Mouse (Mus musculus) mouse trophoblast stem cell (cell line): ENCODE measurements around the gene Gucd1.
"Not testable (repeated sequence)": the region's sequence is repeated elsewhere in the genome, so short reads cannot be mapped to it uniquely, and the experiment has no call there.

Source experiments
- in situ Hi-C, 2 experiments: fragments of 300-500 bp; cut with MseI, MboI; formaldehyde crosslinking; loops; 2 replicates in 1 of 2; 3 replicates in 1 of 2; pipeline ENCODE4 v1.15.1; 2025

Gene Gucd1

DNA sequence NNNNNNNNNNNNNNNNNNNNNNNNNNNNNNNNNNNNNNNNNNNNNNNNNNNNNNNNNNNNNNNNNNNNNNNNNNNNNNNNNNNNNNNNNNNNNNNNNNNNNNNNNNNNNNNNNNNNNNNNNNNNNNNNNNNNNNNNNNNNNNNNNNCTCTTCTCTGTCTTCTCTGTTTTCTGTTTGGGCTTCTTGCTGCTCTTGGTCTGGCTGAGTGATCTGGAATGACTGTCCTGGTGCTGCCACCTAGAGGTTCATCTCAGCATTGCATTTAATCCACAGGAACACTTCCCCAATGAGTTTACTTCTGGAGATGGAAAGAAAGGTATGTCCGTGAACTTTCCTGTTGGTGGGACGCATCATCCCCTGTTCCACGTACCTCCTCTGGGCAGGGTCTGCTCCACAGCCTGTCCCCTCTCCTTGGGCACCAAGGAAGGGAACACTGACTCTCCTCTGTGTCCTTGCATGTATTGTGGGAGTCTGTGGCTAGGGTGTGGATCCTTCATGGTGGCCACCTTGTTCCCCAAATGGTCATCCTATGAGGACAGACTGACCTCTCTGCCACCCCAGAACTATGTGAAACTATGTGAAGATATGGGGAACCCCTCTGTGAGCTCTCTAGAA, 81.1 kb downstream of the Gucd1 start:
- in situ Hi-C loops = loop anchor here (10.0 kb wide), 2 partner anchors 112 to 122 kb away; partner anchors contain the start of gene Adora2a (in 1 of the 2)

- in situ Hi-C loops = loop anchor here (10.0 kb wide), 2 partner anchors 106 to 116 kb away; partner anchors contain the start of gene Adora2a (in 1 of the 2)
Measured at GRCm38 (mm10) chr10:75430633-75431032, 87.1 kb downstream of the Gucd1 start.

GRCm38 (mm10) chr10:75430147-75430537, 87.6 kb downstream of the Gucd1 start:
- in situ Hi-C loops = loop anchor here (10.0 kb wide), 2 partner anchors 105 to 115 kb away; partner anchors contain the start of gene Adora2a (in 1 of the 2)

GRCm38 (mm10) chr10:75429522-75430146, 88.1 kb downstream of the Gucd1 start:
- in situ Hi-C loops = loop anchor here (10.0 kb wide), 2 partner anchors 105 to 115 kb away; partner anchors contain the start of gene Adora2a (in 1 of the 2)

DNA sequence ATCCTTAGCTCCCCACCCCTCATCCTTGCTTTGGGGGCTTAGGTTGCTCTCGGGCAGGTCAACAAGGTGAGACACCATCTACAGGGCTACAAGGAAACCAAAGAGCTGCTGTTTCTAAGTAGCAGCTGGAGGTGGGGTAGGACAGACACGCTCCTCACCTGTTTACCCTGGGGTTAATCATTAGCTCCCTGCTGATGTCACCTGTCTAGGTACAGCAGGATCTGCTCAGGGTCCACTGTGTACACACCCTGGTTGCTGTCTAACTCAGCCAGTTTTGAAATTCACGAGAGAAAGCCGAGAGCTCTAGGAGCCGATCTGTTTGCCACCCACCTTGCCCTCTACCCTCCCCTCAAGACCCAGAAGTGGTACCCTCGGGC, 88.8 kb downstream of the Gucd1 start:
- in situ Hi-C loops = no loop called here

GRCm38 (mm10) chr10:75428049-75429003, 89.4 kb downstream of the Gucd1 start:
- in situ Hi-C loops = no loop called here

- in situ Hi-C loops = no loop called here
Measured at GRCm38 (mm10) chr10:75424498-75424901, 93.3 kb downstream of the Gucd1 start.

DNA sequence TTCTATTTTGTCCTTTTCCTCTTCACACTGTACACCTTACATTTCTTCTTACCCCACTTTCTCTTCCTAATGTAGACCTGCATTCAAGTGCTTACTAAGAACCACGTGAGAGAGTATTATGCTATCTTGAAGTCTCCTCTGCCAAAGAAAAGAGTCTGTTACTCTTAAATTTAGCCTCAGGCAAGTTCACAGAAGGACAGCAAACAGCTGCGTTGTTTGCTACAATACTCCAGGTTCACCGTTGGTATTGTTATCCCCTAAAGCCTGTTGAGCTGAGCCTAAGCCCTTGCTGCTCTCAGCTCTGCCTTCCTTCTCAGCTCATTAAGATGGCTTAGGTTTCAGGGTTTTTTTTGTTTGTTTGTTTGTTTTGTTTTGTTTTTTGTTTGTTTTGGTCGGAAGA, 99.0 kb downstream of the Gucd1 start:
- in situ Hi-C loops = no loop called here

GRCm38 (mm10) chr10:75417363-75418042, 100.3 kb downstream of the Gucd1 start:
- in situ Hi-C loops = no loop called here

GRCm38 (mm10) chr10:75414925-75415324, 102.8 kb downstream of the Gucd1 start:
- in situ Hi-C loops = no loop called here

GRCm38 (mm10) chr10:75412114-75413103, 105.4 kb downstream of the Gucd1 start:
- in situ Hi-C loops = no loop called here

GRCm38 (mm10) chr10:75411343-75412113, 106.2 kb downstream of the Gucd1 start:
- in situ Hi-C loops = not testable (repeated sequence)

DNA sequence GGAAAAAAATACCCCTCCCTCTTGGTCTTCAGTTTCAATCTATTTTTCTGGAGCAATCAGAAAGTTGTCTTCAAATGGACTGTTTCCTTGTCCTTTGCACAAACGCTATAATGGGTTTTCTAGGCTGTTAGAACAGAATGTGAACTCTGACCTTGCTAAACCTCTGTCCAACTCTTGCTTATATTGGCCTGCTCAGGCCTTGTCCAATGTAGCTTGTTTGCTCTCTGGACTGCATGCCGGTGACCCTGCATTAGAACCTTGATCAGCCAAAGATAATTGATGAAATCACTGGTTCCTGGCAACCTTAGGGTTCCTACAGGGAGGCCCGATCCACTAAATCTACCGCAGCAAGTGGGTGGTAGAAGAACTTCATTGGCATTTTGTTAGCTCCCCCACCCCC, 110.0 kb downstream of the Gucd1 start:
- in situ Hi-C loops = no loop called here

DNA sequence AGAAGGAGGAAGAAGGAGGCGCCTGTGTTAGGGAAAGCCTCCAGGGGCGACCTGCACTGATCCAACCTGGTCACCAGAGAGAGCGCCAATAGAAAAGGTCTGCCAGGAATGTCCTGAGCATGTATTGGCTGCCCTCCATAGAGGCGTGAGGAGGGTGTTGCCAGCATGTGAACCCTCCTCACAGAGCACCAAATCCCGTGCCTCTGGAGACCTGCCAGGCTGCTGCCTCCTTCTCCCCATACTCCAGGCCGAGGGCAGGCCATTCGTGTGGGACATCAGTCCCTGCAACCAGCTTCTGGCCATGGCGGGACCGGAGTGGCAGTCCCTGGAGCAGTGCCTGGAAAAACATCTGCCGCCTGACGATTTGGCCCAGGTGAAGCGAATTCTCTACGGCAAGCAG, 111.0 kb downstream of the Gucd1 start:
- in situ Hi-C loops = no loop called here

GRCm38 (mm10) chr10:75405916-75406315, 111.9 kb downstream of the Gucd1 start:
- in situ Hi-C loops = no loop called here

DNA sequence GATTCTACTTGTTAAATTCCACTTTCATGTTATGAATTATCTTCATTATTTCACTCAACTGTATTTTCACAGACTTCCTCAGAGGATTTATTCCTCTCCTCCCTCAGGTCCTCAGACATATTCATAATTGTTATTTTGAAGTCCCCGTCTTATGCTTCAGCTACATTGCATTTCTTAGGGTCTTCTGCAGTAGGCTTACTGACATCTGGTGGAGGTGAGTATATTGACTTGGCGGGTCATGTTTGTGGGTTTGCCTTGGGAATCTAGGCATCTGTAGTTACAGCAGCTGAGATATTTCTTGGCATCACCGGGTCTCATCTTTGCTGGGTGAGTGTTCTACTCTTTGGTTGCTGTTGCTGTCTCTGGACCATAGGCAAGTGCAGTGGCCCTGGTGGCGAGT, 116.8 kb downstream of the Gucd1 start, which contains the start of gene Upb1:
Upb1 (plus strand) TSS at position 158 of the 400 bp plus-strand sequence.
- in situ Hi-C loops = no loop called here

GRCm38 (mm10) chr10:75396966-75397365, 120.8 kb downstream of the Gucd1 start:
- in situ Hi-C loops = no loop called here

GRCm38 (mm10) chr10:75394796-75395195, 123.0 kb downstream of the Gucd1 start:
- in situ Hi-C loops = no loop called here

DNA sequence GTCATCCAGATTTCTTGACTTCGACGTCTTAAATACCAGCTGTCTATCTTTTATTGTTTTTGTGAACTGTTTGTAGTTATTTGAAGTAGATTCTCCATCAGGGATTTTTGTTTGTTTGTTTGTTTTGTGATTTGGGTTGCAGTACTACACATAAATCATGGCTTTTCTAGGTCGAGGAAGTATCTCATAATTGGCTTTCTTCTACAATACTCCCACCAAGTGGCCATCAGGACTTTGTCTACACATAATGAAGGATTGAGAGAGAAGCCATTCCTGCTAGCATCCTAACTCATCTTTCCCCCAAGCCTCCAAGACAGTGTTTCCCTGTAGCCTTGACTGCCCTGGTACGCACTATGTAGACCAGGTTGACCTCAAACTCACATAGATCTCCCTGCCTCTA, 126.9 kb downstream of the Gucd1 start:
- in situ Hi-C loops = no loop called here
